Mouse (Mus musculus) MEL (cell line): Measurements from ENCODE around the gene Pdzd7. TPM values are rescaled to one million over a fixed set of nuclear protein-coding genes. Genes with fewer than 3 reads are reported as not detected.

Experiments used
- DNase-seq: peaks from one replicate; pipeline ENCODE4 v3.0.0; 2011; ENCODE audit warnings: low read depth, low spot score
- H3K27ac ChIP-seq: 2 replicates; pipeline ENCODE4 v1.5.1; 2012; ENCODE audit warnings: low read depth, mild to moderate bottlenecking, control low read depth, low read length, moderate library complexity; ENCODE audit not compliant: control insufficient read depth
- H3K27me3 ChIP-seq, 2 experiments: fragments of 150-350 bp in 1 of 2; sonication (generic) in 1 of 2; 2 replicates each; pipeline ENCODE4 v1.6.1; 2012; ENCODE audit warnings: low read length in 2 of 2, mild to moderate bottlenecking in 2 of 2, improper control_type of control experiment in 1 of 2, moderate library complexity in 1 of 2; ENCODE audit not compliant: insufficient read depth in 2 of 2, control insufficient read depth in 1 of 2
- H3K36me3 ChIP-seq, 2 experiments: 2 replicates each; pipeline ENCODE4 v1.6.1; 2012 to 2014; ENCODE audit warnings: low read length in 2 of 2, improper control_type of control experiment in 1 of 2, inconsistent platforms in 1 of 2, mild to moderate bottlenecking in 1 of 2; ENCODE audit not compliant: insufficient read depth in 2 of 2, control insufficient read depth in 1 of 2
- H3K4me1 ChIP-seq, 2 experiments: fragments of 150-350 bp in 1 of 2; sonication (generic) in 1 of 2; 2 replicates each; pipeline ENCODE4 v1.6.1; 2012; ENCODE audit warnings: low read length in 2 of 2, improper control_type of control experiment in 1 of 2, mild to moderate bottlenecking in 1 of 2; ENCODE audit not compliant: insufficient read depth in 2 of 2, control insufficient read depth in 1 of 2
- H3K4me3 ChIP-seq, 2 experiments: fragments of 150-350 bp in 1 of 2; sonication (generic) in 1 of 2; 2 replicates each; pipeline ENCODE4 v1.5.1; 2012; ENCODE audit warnings: low read depth in 2 of 2, low read length in 2 of 2, mild to moderate bottlenecking in 2 of 2, moderate library complexity in 2 of 2, control low read depth in 1 of 2, improper control_type of control experiment in 1 of 2; ENCODE audit not compliant: control insufficient read depth in 1 of 2, insufficient read depth in 1 of 2
- H3K79me2 ChIP-seq: 2 replicates; pipeline ENCODE4 v1.6.1; 2012; ENCODE audit warnings: mild to moderate bottlenecking, low read length, moderate library complexity; ENCODE audit not compliant: control insufficient read depth, poor library complexity, insufficient read depth
- H3K9ac ChIP-seq: 2 replicates; pipeline ENCODE4 v1.6.1; 2012; ENCODE audit warnings: low read depth, mild to moderate bottlenecking, control low read depth, low read length, moderate library complexity; ENCODE audit not compliant: control insufficient read depth, poor library complexity, severe bottlenecking
- H3K9me3 ChIP-seq: fragments of 150-350 bp; sonication (generic); replicated peaks from 2 replicates; pipeline ENCODE4 v1.6.1; 2012; ENCODE audit warnings: mild to moderate bottlenecking, low read length, improper control_type of control experiment, moderate library complexity; ENCODE audit not compliant: insufficient read depth
- BHLHE40 ChIP-seq: IDR thresholded peaks from 2 replicates; pipeline ENCODE4 v1.6.1; 2012; ENCODE audit warnings: low read depth, mild to moderate bottlenecking, inconsistent platforms, low read length, improper control_type of control experiment, borderline replicate concordance
- CHD2 ChIP-seq: IDR thresholded peaks from 2 replicates; pipeline ENCODE4 v1.6.1; 2011; ENCODE audit warnings: low read length, improper control_type of control experiment
- MAFK ChIP-seq: IDR thresholded peaks from 2 replicates; pipeline ENCODE4 v1.6.1; 2011; ENCODE audit warnings: low read depth, mild to moderate bottlenecking, low read length, improper control_type of control experiment, borderline replicate concordance
- MXI1 ChIP-seq: IDR thresholded peaks from 2 replicates; pipeline ENCODE4 v1.6.1; 2011; ENCODE audit warnings: mild to moderate bottlenecking, low read depth, low read length, improper control_type of control experiment
- MYB ChIP-seq: IDR thresholded peaks from 2 replicates; pipeline ENCODE4 v1.6.1; 2011; ENCODE audit warnings: mild to moderate bottlenecking, low read depth, low read length, improper control_type of control experiment
- NELFE ChIP-seq: IDR thresholded peaks from 2 replicates; pipeline ENCODE4 v1.6.1; 2011; ENCODE audit warnings: low read depth, low read length, improper control_type of control experiment
- RAD21 ChIP-seq: IDR thresholded peaks from 2 replicates; pipeline ENCODE4 v1.6.1; 2011; ENCODE audit warnings: mild to moderate bottlenecking, low read depth, low read length, improper control_type of control experiment
- TBP ChIP-seq: IDR thresholded peaks from 2 replicates; pipeline ENCODE4 v1.8.0; 2011; ENCODE audit warnings: low read depth, low read length, improper control_type of control experiment
- TCF12 ChIP-seq: IDR thresholded peaks from 2 replicates; pipeline ENCODE4 v1.6.1; 2014; ENCODE audit warnings: low read depth, mild to moderate bottlenecking, inconsistent platforms, low read length, improper control_type of control experiment, moderate library complexity
- USF1 ChIP-seq: IDR thresholded peaks from 2 replicates; pipeline ENCODE4 v1.6.1; 2014; ENCODE audit warnings: low read depth, mild to moderate bottlenecking, inconsistent platforms, low read length, improper control_type of control experiment, moderate library complexity
- USF2 ChIP-seq, 2 experiments: IDR thresholded peaks; 2 replicates each; pipeline ENCODE4 v1.6.1; 2011 to 2012; ENCODE audit warnings: improper control_type of control experiment in 2 of 2, low read length in 2 of 2, borderline replicate concordance in 1 of 2, inconsistent platforms in 1 of 2, low read depth in 1 of 2, mild to moderate bottlenecking in 1 of 2; ENCODE audit not compliant: insufficient read depth in 1 of 2
- ZMIZ1 ChIP-seq: IDR thresholded peaks from 2 replicates; pipeline ENCODE4 v1.6.1; 2012; ENCODE audit warnings: low read depth, mild to moderate bottlenecking, inconsistent platforms, low read length, improper control_type of control experiment, moderate library complexity
- polyA plus RNA-seq, 2 experiments: library from polyadenylated mRNA; stranded (reverse) in 1 of 2; unstranded in 1 of 2; fragments of >175 nt in 1 of 2; fragments of >200 nt in 1 of 2; gene quantifications; 2 replicates each; pipeline versions ENCODE4 v1.2.1 to v1.2.4; 2012; ENCODE audit warnings: low replicate concordance in 2 of 2, low read depth in 1 of 2; ENCODE audit not compliant: insufficient read length in 2 of 2, insufficient read depth in 1 of 2, missing spikeins in 1 of 2
- total RNA-seq: library from RNA; depleted of rRNA; stranded (reverse); fragments of 300-350 nt; gene quantifications from 2 replicates; pipeline ENCODE4 v1.2.3, GENCODE M21; 2012

Gene Pdzd7
- total and polyA plus RNA-seq, 3 experiments = 0.08 to 0.56 TPM; not detected in 1

GRCm38 (mm10) chr19:44988321-44988720 is 57.2 kb downstream of the Pdzd7 start:
- no peaks in the 10 kb centered on the region for H3K9me3 ChIP-seq
- no peaks in the 10 kb centered on the region for H3K79me2 ChIP-seq
- no peak overlapping the region for H3K4me3 ChIP-seq
- peaks cover 0 to 4% of the 10 kb centered on the region in 2 experiments; a peak in 1 of 4 replicates for H3K36me3 ChIP-seq
- no peak for TF ChIP-seq TCF12
- no peak for TF ChIP-seq NELFE
- no peak for TF ChIP-seq ZMIZ1
- TF ChIP-seq CHD2 = no peak
- no peak for DNase-seq
- no peak overlapping the region for H3K27ac ChIP-seq
- no peak overlapping the region for H3K9ac ChIP-seq
- H3K4me1 ChIP-seq = peaks cover 3 to 8% of the 10 kb centered on the region in 2 experiments; a peak in 2 of 4 replicates
- no peaks in the 10 kb centered on the region for H3K27me3 ChIP-seq

GRCm38 (mm10) chr19:44987851-44988250 is 57.7 kb downstream of the Pdzd7 start:
- Histone ChIP-seq H3K27me3 (no peaks in the 10 kb centered on the region), H3K27ac (no peak overlapping the region), H3K4me1 (peaks cover 3 to 8% of the 10 kb centered on the region in 2 experiments; a peak in 2 of 4 replicates), H3K36me3 (peaks cover 0 to 4% of the 10 kb centered on the region in 2 experiments; a peak in 1 of 4 replicates), H3K9me3 (no peaks in the 10 kb centered on the region), H3K4me3 (no peak overlapping the region), H3K79me2 (no peaks in the 10 kb centered on the region), H3K9ac (no peak overlapping the region)
- no peak for DNase-seq
- TF ChIP-seq BHLHE40 (no peak), MYB (no peak), USF2 (IDR thresholded peaks at IDR 0.05; ENCODE audit: borderline replicate concordance in 1 of 2, insufficient read depth in 1 of 2, low read depth in 1 of 2, low read length in 2 of 2) (no peak)

- H3K4me3 ChIP-seq = no peak overlapping the region
- H3K27me3 ChIP-seq = no peaks in the 10 kb centered on the region
- no peak for TF ChIP-seq TBP
- no peak for TF ChIP-seq TCF12
- TF ChIP-seq USF1 = no peak
- no peak for TF ChIP-seq RAD21
- no peak for TF ChIP-seq MAFK
- TF ChIP-seq NELFE = no peak
- TF ChIP-seq MXI1 = no peak
- H3K79me2 ChIP-seq = no peaks in the 10 kb centered on the region
- peaks cover 3 to 8% of the 10 kb centered on the region in 2 experiments; a peak in 2 of 4 replicates for H3K4me1 ChIP-seq
- peaks cover 4% of the 10 kb centered on the region in 2 experiments; a peak in 2 of 4 replicates for H3K36me3 ChIP-seq
- no peak overlapping the region for H3K27ac ChIP-seq
- DNase-seq = no peak
- no peaks in the 10 kb centered on the region for H3K9me3 ChIP-seq
- H3K9ac ChIP-seq = no peak overlapping the region
Measured at GRCm38 (mm10) chr19:44987004-44987403, 58.5 kb downstream of the Pdzd7 start.
